Mouse (Mus musculus): ENCODE results near the gene Anapc10. TPM values are rescaled to one million over a fixed set of nuclear protein-coding genes. Genes with fewer than 3 reads are reported as not detected.
"Not testable (repeated sequence)": the region's sequence is repeated elsewhere in the genome, so short reads cannot be mapped to it uniquely, and the experiment has no call there.

Gene Anapc10
- polyA plus RNA-seq, 1 experiment from 2014 or later: 51.3 TPM

- H3K4me3 ChIP-seq: no peak overlapping the region
- no peak for ATAC-seq
- no peaks in the 10 kb centered on the region for H3K27me3 ChIP-seq
- H3K36me3 ChIP-seq (ENCODE audit: poor library complexity, severe bottlenecking): peaks cover 33% of the 10 kb centered on the region
- no peaks in the 10 kb centered on the region for H3K9me3 ChIP-seq (replicated peaks)
- WGBS: 52% methylated on average over 3 of the region's 3 CpGs
- H3K4me2 ChIP-seq: no peak overlapping the region
- no peaks in the 10 kb centered on the region for H3K4me1 ChIP-seq
- no peak overlapping the region for H3K27ac ChIP-seq
- H3K9ac ChIP-seq: no peak overlapping the region
These were observed 13.0 kb downstream of the Anapc10 start for GRCm38 (mm10) chr8:79724589-79724988.

- ATAC-seq: no peak
These were observed 16.3 kb downstream of the Anapc10 start for GRCm38 (mm10) chr8:79727900-79728299.

GRCm38 (mm10) chr8:79734304-79734703 lies 22.7 kb downstream of the Anapc10 start:
- ATAC-seq: peak; percentile 85
- Histone ChIP-seq H3K9me3 (replicated peaks) (no peaks in the 10 kb centered on the region), H3K27ac (no peak overlapping the region), H3K4me2 (no peak overlapping the region), H3K36me3 (ENCODE audit: poor library complexity, severe bottlenecking) (peaks cover 16% of the 10 kb centered on the region; the same call in 1 of the 2 replicates), H3K4me3 (no peak overlapping the region), H3K9ac (no peak overlapping the region), H3K4me1 (no peaks in the 10 kb centered on the region), H3K27me3 (no peaks in the 10 kb centered on the region)
- 14% methylated on average over 2 of the region's 2 CpGs for WGBS

More at GRCm38 (mm10) chr8:79727900-79728299, 16.3 kb downstream of the Anapc10 start:
- Histone ChIP-seq H3K27me3 (no peaks in the 10 kb centered on the region), H3K9ac (no peak overlapping the region), H3K27ac (no peak overlapping the region), H3K9me3 (replicated peaks) (no peaks in the 10 kb centered on the region), H3K4me1 (no peaks in the 10 kb centered on the region), H3K36me3 (ENCODE audit: poor library complexity, severe bottlenecking) (peaks cover 21% of the 10 kb centered on the region), H3K4me2 (no peak overlapping the region), H3K4me3 (no peak overlapping the region)
- 96% methylated on average over 1 of the region's 1 CpGs for WGBS

- Histone ChIP-seq H3K9ac (no peak overlapping the region), H3K4me2 (no peak overlapping the region), H3K27ac (no peak overlapping the region), H3K9me3 (replicated peaks) (no peaks in the 10 kb centered on the region), H3K4me1 (peaks cover 11% of the 10 kb centered on the region), H3K27me3 (no peaks in the 10 kb centered on the region), H3K4me3 (no peak overlapping the region), H3K36me3 (ENCODE audit: poor library complexity, severe bottlenecking) (no peaks in the 10 kb centered on the region; the same call in 1 of the 2 replicates)
- 30% methylated on average over 2 of the region's 2 CpGs for WGBS
- ATAC-seq: no peak
These were observed 36.6 kb downstream of the Anapc10 start for GRCm38 (mm10) chr8:79748171-79748570.

- Histone ChIP-seq H3K4me2 (no peak overlapping the region), H3K9me3 (replicated peaks) (no peaks in the 10 kb centered on the region), H3K4me3 (no peak overlapping the region), H3K4me1 (peaks cover 11% of the 10 kb centered on the region), H3K27ac (no peak overlapping the region), H3K27me3 (no peaks in the 10 kb centered on the region), H3K36me3 (ENCODE audit: poor library complexity, severe bottlenecking) (no peaks in the 10 kb centered on the region; the same call in 1 of the 2 replicates), H3K9ac (no peak overlapping the region)
- ATAC-seq: no peak
- 57% methylated on average over 4 of the region's 4 CpGs for WGBS
These were observed 37.0 kb downstream of the Anapc10 start for GRCm38 (mm10) chr8:79748591-79748990.

- peak; percentile 51; the same call in 1 of the 2 replicates for ATAC-seq
- Histone ChIP-seq H3K9me3 (replicated peaks) (no peaks in the 10 kb centered on the region), H3K36me3 (ENCODE audit: poor library complexity, severe bottlenecking) (no peaks in the 10 kb centered on the region; the same call in 1 of the 2 replicates), H3K27ac (no peak overlapping the region), H3K27me3 (no peaks in the 10 kb centered on the region), H3K4me3 (no peak overlapping the region), H3K4me1 (peaks cover 11% of the 10 kb centered on the region), H3K4me2 (no peak overlapping the region), H3K9ac (no peak overlapping the region)
- 5% methylated on average over 2 of the region's 2 CpGs for WGBS
These were observed 38.7 kb downstream of the Anapc10 start for GRCm38 (mm10) chr8:79750305-79750704.

GRCm38 (mm10) chr8:79794873-79795272 lies 83.3 kb downstream of the Anapc10 start:
- not testable (repeated sequence) for H3K9ac ChIP-seq; H3K36me3 ChIP-seq (ENCODE audit: poor library complexity, severe bottlenecking); H3K4me2 ChIP-seq; ATAC-seq; H3K4me1 ChIP-seq; H3K27me3 ChIP-seq; H3K9me3 ChIP-seq (replicated peaks); H3K27ac ChIP-seq; H3K4me3 ChIP-seq
- 87% methylated on average over 2 of the region's 2 CpGs for WGBS

- no peak overlapping the region for H3K4me2 ChIP-seq
- no peaks in the 10 kb centered on the region for H3K27me3 ChIP-seq
- H3K27ac ChIP-seq: no peak overlapping the region
- H3K4me3 ChIP-seq: no peak overlapping the region
- H3K9me3 ChIP-seq (replicated peaks): no peaks in the 10 kb centered on the region
- H3K4me1 ChIP-seq: no peaks in the 10 kb centered on the region
- no peaks in the 10 kb centered on the region for H3K36me3 ChIP-seq (ENCODE audit: poor library complexity, severe bottlenecking)
- WGBS: 66% methylated on average over 7 of the region's 7 CpGs
- no peak overlapping the region for H3K9ac ChIP-seq
- ATAC-seq: no peak
These were observed 85.1 kb downstream of the Anapc10 start for GRCm38 (mm10) chr8:79796690-79797089.

GRCm38 (mm10) chr8:79804499-79804898 lies 92.9 kb downstream of the Anapc10 start:
- WGBS: 85% methylated on average over 6 of the region's 6 CpGs
- H3K36me3 ChIP-seq (ENCODE audit: poor library complexity, severe bottlenecking): no peaks in the 10 kb centered on the region
- no peak overlapping the region for H3K9ac ChIP-seq
- no peaks in the 10 kb centered on the region for H3K9me3 ChIP-seq (replicated peaks)
- H3K4me3 ChIP-seq: no peak overlapping the region
- no peak overlapping the region for H3K4me2 ChIP-seq
- ATAC-seq: no peak
- H3K27ac ChIP-seq: no peak overlapping the region
- no peaks in the 10 kb centered on the region for H3K27me3 ChIP-seq
- no peaks in the 10 kb centered on the region for H3K4me1 ChIP-seq

- 74% methylated on average over 6 of the region's 6 CpGs for WGBS
- H3K4me1 ChIP-seq: no peaks in the 10 kb centered on the region
- H3K27ac ChIP-seq: no peak overlapping the region
- ATAC-seq: no peak
- no peaks in the 10 kb centered on the region for H3K9me3 ChIP-seq (replicated peaks)
- no peaks in the 10 kb centered on the region for H3K27me3 ChIP-seq
- H3K4me2 ChIP-seq: no peak overlapping the region
- H3K4me3 ChIP-seq: no peak overlapping the region
- no peak overlapping the region for H3K9ac ChIP-seq
- H3K36me3 ChIP-seq (ENCODE audit: poor library complexity, severe bottlenecking): no peaks in the 10 kb centered on the region
These were observed 95.4 kb downstream of the Anapc10 start for GRCm38 (mm10) chr8:79806971-79807370.

- H3K4me3 ChIP-seq: no peak overlapping the region
- no peak for ATAC-seq
- 89% methylated on average over 5 of the region's 5 CpGs for WGBS
- H3K27ac ChIP-seq: no peak overlapping the region
- no peaks in the 10 kb centered on the region for H3K36me3 ChIP-seq (ENCODE audit: poor library complexity, severe bottlenecking)
- peaks cover 11% of the 10 kb centered on the region for H3K4me1 ChIP-seq
- H3K4me2 ChIP-seq: no peak overlapping the region
- H3K9me3 ChIP-seq (replicated peaks): no peaks in the 10 kb centered on the region
- H3K27me3 ChIP-seq: no peaks in the 10 kb centered on the region
- no peak overlapping the region for H3K9ac ChIP-seq
These were observed 114.9 kb downstream of the Anapc10 start for GRCm38 (mm10) chr8:79826534-79826933.

Measured in forebrain, embryonic 13.5 days (tissue).